Mouse (Mus musculus): ENCODE measurements at regions not wholly inside any gene's neighbourhood (a gene's known extent, or its start where the extent isn't known, plus 50 kb on each side); places are given as distances from the start of the nearest gene placed in this dataset.

DNA sequence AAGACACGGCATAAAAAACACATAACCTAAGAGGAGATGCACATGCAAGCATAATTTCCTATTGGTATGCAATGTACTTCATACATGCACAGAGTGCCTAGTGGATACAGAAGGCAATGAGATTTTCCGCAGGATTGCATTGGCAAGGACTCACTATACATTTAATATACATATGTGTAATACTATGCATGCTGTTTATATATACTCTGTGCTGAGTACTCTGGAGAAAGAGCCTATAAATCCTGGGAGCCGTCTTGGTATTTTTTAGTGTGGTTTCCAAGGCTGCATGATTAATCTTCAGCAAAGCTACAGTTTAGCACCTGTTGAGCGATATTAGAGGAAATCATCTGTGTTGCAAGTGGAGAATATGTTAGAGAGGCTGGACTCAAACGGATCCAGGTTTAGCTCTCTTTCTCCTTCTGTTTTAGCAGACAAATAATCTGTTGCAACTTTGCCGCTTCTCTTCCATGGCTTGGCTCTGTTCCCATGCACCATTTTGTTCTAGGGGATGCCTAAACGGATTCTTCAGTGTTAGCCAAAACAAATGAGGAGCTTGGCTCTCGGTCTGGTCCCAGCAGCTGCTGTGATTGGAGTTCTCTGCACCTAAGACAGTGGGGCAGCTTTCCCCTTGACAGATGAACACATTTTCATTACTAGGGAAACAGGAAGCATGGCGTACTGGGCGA, 459.0 kb downstream of the Sorl1 start:
- DNase-seq: peak; percentile 2

DNA sequence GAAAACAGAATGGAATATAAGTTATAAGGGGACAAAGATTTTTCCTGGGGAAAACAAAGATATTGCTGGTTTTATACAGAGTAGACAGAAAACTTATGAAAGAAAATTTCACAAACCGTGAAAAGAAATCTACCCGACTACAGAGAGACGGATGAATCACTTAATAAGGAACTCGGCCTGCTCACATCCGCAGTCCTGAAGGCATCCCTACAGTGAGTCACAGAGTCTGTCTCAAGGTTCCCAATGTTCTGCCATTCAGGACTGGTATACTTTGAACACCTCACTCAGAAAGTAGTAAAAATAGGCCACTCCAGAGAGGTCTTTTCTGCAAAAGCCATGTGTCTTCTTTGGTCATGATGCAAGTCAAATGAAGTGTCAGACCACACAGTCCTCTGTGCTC, 463.5 kb downstream of the Sorl1 start:
- no peak for DNase-seq

DNA sequence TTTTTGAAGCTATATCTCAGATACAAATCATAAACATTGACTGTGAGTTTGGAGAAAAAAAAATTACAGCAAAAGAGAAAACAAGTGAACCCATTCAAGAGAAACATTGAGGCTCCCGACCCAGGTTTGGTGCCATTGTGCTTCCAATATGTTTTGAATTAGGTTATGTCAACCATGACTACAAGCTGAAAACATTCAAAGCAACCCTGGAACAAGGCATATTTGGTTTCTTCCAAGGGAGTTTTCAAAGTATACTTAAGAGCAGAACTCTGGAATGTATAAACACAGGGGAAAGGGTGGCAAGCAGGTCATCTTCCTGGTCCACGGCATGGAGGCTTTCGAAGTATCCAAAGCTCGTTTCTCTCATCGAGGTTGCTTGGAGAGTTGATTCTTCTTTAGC, 464.1 kb downstream of the Sorl1 start:
- no peak for DNase-seq

DNA sequence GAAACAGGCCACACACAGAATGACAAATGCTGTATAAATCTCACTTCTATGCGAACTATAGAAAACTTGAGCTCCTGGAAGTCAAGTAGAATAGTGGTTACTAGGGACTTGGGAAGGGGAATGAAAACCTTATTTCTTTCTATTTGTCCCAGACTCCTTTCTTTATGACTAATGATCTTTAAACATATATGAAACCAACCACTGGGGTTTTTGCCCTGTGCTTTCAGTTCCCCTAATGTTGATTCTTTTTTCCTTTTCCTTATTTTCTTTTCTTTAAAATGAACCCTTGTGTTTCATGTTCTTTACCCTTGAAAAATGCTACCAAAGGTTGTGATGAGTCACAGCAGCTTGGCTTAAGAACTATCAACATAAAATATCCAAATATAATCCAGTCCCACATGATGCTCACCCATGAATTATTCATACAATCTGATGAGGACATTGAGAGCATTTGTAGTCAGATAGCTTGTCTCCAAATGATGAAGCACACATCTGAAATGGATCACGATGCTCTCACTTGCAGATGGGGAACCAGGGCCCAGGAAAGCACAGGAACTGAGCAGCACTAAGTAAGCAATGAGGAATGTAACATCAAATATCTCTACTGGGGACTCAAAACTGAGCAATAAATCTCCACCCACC, 470.2 kb upstream of the Ubash3b start:
- DNase-seq: no peak

DNA sequence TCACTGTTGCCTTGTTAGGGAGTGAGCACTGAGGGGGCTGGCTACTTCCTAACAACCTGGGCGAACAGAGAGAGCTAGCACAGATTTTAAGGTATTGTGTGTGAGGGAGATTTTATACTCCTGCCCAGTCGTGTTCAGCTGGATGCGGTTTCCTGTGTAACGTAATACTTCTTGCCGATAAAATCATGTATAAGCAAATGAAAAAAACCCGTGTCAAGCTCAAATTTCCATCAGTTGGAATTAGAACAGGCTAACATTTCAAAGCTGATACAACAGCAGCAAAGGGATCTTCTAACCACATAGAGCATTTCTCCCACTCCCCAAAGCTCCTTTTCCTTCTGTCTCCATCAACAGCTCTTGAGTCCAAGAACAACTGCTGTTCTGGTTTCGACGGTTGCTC, 459.8 kb upstream of the Ubash3b start:
- no peak for DNase-seq

DNA sequence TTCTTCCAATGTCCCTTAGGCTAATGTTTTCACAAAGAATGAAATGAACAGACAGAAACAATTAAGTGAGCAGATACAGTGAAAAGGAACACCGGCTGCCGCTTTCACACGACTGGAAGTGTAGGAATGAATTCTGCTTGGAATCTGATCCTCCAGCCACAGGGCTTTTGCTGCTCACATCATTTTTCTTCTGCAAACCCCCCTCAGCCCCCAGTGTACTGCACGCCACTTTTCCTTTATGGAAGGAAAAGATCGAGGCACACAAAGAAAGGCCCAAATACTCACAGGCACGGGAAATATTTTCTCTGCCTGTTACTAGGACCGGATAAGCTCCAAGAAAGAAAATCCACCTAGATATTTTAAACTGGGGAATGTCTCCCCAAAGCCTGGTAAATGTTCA, 452.5 kb upstream of the Ubash3b start:
- DNase-seq: no peak

DNA sequence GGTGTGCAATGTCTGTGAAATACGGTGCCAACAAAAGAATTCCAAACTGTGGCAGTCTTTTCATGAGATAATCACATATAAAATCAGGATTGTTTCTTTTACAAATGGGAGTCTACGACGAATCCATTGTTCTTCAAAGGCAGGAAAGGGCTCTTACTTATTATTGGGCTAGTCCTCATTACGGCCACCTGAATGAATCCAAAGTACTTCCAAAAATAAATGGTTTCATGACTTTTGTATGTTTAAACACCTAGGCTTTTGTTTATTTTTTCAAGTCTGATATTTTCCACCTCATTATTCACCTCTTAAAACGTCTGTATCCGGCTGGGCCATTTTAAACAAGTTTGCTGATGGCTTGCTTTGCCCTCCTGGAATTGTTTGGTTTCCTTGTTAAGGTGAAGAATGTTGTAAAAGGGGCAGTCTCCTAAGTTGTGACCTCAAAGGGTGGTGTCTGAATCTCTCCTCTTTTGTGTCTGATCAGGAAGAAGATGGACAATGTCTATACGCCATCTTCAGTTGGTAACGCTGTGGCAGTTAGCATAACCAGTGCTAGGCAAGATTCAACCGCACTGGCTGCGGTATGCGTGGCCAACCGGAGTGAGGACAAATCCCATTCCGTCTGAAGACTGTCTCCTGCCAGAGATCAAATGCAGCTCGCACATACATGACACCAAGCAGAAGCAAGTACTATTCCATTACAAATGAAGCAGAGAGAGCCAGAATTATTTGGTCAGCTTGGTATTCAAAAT, 451.5 kb upstream of the Ubash3b start:
- DNase-seq: no peak

DNA sequence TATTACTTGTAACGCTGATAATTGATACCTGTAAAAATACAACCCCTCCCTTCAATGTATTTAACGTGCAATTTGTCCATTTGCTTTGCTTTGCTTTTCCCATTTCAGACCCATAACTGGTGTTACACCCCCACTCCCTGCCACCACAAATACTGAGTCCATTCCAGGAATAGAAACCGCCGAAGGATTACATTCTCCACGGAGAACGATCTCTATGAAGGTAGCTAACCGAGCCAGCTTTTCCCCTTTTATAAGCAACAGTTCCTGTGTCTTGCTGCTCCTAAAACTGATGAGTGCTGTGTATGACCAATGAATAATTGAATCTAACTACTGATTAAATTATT, 450.9 kb upstream of the Ubash3b start:
- no peak for DNase-seq

DNA sequence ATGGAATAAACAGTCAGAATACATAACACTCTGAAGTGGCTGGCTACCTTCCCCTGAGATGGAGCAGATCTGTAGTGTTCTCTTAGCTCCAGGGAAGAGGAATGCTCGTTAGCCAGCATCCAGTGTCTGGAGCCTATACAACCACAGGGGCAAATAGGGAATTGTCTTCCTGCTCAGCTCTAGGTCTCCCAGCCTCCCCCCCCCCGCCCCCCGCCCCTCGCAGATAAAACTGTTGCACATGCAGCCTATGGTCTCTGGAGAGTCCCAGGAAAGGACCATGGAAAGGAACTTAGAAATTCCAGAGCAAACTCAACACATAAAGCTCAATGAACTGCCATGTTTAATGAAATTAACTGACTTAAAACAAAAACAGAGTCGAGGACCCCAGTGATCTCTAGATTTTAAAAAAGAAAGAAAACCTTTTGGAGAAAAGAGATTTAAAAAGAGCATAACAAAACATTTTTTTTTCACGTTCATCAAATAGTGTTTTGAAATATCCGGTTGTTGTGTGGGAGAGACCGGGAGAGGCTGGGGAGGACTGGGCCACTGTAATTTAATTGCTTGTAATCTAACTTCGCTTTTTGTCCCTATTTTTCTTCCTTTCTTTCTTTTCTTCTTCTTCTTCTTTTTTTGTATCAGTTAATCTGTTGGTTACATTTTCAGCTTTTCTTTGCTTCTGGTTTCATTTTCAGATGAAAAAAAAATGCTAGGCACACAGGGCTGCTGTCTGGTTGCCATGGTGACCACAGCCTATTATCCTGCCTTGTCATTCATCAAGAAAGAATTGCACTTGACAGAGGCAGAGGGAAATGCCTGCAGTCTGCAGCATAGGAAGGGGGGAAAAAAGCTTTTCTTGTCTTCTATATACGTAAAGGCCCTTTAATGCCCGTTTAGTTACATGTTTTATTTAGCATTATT, 450.3 kb upstream of the Ubash3b start:
- no peak for DNase-seq

DNA sequence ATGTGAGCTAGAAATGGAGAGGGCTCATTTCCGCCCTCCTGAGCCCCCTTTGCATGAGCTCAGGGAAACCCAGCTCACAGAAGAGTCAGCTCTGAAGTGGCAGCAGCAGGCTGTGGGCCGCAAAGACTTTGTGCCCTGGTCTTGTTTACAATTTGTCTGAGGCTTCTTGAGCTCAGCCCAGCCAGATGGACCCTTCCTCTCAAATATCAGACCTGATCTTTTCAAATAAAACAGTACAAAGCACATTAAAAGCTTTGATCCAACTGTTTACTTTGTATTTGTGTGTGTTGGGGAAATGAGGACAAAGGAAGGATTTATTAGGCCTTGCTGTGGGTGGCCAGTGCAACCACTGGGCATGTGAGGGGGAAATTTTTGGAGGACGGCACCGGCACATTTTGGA, 448.9 kb upstream of the Ubash3b start:
- DNase-seq: no peak

DNA sequence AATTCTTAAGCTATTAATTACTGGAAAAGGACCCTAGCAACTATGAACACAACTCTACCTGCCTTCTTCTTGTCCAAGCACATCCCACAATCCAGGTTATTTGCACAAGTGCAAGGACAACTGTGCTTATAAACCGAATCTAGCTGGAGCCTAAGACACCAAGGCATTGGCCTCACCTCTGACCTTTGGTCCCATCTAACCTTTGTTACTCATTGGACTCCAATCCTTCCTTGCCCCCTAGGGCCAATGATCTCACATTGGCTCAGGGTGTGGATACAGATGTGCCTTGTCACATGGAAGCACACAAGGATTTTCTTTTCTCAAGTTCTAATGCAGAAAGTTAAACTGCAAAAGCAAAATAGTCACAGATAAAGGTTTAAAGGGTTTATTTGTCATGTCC, 444.6 kb upstream of the Ubash3b start:
- DNase-seq: peak; percentile 18

DNA sequence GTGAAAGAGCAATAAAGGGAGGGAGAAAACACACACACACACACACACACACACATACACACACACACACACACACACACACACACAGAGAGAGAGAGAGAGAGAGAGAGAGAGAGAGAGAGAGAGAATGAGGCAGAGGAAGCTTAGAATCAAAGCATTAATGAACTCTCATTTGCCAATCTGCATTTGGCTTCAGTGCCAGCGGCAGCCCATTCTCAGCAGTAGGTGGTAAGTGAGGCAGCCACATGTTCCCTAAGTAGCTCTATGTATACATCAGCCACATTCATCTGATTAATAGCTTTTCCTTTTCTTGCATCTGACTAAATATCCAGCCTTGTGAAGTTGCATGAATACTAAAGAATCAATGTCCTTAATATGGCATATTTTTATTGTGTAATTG, 443.4 kb upstream of the Ubash3b start:
- no peak for DNase-seq

DNA sequence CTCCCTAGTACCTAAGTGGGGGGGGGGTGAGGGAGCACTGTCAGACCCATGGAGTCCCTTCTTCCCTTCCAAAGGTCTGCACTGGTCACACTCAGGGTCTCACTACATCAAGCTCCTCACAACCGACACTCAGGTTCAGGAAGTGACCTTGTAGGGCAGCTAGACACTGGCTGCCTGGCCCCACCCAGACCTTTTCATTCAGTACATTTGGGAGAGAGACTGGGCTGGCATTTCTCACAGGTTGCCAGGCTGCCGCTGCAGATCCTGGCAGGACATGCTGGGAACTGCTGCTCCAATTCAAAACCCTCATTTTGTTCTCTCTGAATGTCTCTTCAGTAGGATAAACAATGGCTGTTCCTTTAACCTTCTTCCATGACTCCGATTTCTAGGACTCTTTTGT, 439.3 kb upstream of the Ubash3b start:
- DNase-seq: no peak

DNA sequence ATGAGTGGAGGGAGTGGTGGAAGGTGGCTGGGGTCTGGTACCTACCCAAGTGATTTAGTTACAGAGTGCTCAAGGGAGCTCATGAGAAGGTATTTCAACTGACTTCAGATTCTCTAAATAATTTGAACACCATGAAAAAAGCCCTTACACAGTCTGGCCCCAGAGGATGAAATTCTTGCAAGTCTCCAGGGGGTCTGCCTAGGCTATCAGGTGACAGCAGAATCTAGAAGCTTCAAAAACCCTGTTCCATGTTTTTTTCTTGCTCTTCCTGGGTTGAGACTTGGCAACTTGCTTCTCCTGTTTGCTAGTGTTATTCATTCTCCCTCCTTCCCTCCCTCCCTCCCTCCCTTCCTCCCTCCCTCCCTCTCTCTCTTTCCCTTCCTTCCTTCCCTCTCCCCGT, 438.4 kb upstream of the Ubash3b start:
- no peak for DNase-seq

DNA sequence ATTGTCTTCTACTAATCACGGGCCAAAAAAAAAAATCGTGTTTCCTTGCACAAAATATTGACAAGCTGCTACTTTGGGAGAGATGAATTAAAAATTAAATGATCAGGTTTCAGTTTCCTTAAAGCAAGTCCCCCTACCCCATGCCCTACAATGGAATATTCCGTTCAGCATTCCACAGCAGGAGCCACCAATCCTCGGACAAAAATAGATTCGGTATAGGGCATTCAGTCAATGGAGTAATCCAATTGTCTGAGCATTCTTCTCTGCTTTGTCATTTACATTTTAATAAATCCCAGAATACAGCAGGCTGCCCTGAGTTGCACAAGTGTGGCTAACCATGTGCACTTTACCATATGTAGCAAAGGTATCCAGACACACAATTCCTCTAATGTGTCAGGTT, 434.3 kb upstream of the Ubash3b start:
- no peak for DNase-seq

DNA sequence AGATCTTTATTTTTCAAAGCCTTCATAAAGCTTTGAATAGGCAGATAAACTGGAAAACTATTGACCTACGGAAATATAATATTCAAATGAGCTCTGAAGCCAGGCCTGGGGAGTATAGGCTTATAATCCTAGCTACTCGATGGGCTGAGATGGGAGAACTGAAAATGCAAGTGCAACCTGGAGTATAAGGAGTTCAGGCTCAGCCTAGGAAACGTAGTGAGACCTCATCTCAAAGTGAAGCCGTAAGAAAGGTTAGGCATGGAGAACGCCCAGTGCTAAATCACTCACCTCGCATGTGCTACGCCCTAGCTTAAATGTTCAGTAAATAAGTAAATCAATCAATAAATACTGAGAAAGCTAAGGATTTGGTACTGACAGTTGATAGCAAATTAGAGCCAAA, 432.5 kb upstream of the Ubash3b start:
- no peak for DNase-seq

DNA sequence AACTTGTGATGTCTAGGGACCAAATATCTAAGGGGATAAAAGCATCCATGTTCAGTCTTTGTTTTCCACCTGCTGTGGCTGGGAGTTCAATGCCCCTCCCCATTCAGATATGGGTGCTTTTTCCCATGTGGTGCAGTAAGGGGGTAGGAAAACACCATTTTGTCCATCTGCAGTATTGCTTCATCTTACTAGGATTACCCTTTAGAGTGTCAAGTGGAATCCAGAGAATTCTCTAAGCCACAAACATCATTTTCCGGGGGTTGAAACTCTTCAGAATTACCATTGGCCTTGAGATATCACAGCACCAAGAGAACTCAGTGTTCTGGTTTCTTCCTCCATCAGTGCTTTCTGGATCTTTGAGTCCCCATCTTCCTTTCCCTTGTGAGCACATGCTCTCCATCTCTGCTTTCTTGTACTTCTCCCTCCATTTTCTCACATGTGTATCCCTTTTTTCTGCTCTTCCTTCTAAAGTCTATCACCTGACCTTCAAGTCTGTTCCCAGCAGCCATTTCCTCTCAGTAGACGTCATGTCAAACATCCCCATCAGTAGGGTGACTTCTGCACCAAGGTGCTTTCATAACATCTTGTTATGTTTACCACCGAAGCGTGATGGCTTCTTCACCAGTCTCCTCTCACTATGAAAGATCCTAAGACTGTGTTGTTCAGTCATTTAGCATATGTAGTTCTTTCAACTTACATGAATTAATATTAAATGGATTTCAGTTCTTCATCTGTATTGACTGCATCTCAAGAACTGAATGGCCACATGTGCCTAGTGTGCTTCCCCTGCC, 431.6 kb upstream of the Ubash3b start:
- no peak for DNase-seq

DNA sequence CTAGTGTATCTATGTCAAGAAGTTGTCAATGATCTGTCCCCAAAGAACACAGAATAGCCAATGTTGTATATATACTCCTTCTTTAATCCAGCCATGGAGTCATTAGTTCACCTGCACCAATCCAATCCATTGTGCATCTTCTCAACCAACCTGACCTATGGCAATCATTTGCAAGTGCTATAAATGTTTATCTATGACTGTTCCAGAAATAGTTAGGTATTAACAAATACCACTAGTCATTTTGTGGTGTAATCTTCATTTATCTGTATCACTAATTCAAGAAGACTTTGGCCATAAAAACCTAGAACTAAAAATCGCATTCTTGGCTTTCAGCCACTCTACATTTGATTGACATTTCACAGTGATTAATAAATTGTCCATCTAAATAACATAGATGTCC, 430.6 kb upstream of the Ubash3b start:
- no peak for DNase-seq

DNA sequence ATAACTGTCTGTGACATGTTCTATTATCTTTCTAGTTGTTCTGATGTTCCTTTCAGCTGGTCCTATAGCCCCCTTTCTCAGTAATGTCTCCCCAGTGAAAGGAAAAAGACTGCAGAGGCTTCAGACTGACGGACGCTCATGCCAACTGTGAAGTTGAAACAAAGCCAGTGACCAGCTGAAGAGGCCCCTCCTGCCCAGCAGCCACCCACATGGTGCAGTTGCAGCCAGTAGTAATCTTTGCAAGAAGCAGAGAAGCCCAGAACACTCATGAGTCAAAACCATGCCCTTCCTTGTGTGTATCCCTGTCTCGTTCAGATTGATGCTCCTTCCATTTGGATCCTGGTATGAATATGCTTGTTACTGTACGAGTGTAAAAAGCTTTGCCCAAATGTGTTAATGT, 428.7 kb upstream of the Ubash3b start:
- no peak for DNase-seq

DNA sequence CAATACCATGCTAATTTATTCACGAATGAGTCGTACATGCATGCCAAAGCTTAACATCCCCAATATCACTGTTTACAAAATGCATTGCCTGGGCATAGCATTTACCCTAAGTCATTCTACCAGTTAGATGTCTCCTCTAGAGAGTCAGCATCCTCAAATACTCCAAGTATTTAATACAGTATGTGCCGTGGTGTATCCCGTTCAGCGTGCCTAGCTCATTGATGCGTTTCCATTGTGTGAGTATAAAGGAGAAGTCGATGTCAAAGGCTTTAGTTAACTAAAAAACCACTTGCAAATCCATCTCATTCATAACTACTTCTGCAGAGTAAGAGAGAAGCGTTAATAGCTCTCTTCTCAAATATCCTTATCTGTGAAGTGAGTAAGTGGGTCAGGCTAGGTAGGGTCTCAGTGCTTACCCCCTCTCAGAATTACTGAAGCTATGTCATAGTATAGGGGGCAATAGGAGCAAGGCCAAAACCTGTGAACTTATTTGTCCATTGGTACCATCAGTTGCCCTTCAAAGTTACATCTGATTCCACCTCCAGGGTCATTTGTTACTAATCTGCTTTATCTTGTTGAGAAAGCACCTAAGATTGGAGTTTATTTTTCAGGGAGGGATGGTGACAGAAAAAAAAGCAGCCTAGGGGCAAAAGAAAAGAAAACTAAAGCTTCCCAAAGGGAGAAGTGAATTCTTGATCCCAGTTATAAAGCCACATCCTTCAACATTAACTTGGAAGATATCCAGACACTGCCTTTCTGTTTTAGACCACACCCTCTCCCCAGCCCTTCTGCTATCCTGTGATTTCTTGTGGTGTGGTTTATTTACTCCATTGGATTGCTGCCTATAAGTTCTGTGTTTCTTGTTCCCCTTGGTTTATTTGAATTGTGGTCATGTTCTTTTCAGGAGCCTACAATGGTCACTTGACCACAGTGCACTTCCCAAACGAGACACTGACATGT, 427.2 kb upstream of the Ubash3b start:
- no peak for DNase-seq

DNA sequence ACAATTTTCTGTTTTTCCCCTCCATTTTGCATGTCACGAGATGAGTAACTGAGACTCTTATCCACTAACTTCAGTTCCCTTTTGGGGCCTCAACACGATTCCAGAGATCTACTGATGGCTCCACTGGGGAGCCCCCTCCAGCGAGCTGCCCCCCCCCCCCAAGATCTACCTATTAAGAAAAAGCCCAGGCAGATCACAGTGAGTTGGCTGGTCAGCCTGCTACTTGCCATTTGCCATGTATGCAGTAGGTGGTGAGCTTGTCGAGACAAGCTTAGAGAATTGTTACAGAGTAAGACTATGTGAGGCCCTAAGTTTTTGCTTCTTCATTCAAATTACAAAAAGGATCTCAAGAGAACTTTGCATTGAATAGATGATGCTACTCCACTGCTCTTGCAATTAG, 426.3 kb upstream of the Ubash3b start:
- no peak for DNase-seq

Data from kidney, adult 11 months (tissue).